Mouse (Mus musculus): ENCODE measurements around the gene Suclg1.
A peak's percentile ranks its signal among the peaks of the same experiment; 100 is the strongest.

Suclg1 gene

DNA sequence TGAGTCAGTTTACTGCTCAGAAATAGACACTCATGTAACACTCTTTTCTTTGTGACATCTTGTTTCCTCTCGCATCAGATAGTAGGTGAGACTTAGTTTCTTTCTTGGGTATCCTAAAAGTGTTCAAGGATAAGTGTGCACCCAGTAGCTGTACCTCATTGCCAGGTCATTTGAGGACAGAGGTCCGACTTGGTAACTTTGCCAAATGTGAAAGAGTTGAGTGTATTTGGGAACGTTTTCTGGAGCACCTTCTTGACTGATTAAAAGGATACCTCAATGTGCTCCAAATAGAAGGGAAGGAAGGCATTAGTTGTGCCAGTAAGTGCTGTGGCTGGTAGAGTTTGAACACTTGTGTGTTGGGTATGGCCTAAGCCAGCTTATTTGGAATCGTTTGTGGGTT is 1.7 kb downstream of the Suclg1 start:
- DNase-seq (ENCODE audit: low spot score in 2 of 2), result no peak

DNA sequence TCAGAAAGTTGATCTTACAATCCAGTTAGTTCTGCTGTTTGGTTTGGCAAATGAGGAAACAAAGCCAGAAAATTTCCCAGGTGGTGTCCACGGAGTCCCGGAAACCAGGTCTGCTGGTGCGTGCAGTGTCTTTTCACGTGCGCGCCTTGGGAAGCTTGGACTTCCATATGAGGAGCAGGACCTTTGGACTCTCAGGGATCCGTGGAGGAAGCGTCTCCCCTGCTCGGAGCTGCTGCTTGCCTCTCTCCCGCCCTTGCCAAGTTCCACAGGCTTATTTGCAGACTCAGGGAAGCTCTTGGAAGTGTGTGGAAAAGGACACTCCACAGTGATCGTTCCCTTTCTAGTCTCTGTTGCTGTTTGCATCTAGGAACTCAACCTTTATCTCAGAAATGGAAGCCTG is 3.2 kb downstream of the Suclg1 start:
- DNase-seq (ENCODE audit: low spot score in 2 of 2), result no peak

DNA sequence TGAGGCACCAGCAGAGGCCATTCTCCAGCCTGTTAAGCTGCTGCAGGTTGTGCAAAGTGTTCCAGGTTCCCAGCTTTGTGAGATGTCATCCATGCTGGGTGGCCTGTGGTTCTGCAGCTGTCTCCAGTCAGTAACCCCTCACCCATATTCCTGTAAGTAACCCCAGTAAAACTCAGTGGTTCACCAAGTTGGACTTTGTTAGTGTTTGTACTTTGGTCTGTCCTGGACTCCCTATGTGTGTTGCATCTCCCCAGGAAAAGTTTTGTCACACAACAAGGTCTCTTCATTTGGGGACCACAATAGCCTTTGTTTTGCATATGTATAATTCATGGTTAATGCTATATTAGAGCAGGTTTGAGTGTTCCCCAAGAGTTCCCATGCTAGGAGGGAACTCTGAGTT is 4.2 kb downstream of the Suclg1 start:
- no peak for DNase-seq (ENCODE audit: low spot score in 2 of 2)

DNA sequence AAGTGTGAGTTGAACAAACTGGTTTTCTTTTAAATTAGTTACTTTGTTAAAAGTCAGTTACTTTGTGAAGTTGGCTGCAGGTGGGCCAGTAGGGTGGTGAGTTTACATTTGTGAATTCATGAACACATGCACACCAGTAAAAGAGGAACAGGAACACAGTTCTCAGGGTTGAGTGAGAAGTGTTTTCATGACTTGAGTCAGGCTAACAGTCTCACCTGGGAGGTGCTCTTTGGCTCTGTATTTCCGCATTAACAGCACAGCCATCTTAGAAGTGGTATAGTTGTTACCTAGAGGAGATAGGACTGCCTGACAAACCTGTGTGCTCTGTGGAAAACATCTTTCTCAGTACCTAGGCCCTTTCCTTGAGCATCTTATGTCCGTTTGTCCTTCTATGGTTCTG is 4.8 kb downstream of the Suclg1 start:
- DNase-seq (ENCODE audit: low spot score in 2 of 2), result no peak

DNA sequence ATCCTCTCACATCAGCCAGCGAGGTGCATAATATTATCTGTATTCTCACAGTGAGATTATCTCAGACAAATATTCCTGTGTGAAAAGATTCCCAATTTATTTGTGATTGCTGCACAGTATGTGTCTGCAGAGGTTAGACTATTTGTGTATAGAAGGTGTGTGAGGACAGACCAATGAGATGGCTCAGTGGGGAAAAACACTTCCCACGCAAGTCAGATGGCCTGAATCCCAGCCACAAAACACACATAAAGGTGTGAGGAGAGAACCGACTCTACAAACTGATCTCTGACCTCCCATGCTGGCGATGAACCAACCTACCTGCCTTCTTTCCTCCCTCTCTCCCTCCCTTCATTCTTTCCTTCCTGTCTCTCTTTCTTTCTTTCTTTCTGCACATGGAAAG is 5.4 kb downstream of the Suclg1 start:
- DNase-seq (ENCODE audit: low spot score in 2 of 2), result no peak

DNA sequence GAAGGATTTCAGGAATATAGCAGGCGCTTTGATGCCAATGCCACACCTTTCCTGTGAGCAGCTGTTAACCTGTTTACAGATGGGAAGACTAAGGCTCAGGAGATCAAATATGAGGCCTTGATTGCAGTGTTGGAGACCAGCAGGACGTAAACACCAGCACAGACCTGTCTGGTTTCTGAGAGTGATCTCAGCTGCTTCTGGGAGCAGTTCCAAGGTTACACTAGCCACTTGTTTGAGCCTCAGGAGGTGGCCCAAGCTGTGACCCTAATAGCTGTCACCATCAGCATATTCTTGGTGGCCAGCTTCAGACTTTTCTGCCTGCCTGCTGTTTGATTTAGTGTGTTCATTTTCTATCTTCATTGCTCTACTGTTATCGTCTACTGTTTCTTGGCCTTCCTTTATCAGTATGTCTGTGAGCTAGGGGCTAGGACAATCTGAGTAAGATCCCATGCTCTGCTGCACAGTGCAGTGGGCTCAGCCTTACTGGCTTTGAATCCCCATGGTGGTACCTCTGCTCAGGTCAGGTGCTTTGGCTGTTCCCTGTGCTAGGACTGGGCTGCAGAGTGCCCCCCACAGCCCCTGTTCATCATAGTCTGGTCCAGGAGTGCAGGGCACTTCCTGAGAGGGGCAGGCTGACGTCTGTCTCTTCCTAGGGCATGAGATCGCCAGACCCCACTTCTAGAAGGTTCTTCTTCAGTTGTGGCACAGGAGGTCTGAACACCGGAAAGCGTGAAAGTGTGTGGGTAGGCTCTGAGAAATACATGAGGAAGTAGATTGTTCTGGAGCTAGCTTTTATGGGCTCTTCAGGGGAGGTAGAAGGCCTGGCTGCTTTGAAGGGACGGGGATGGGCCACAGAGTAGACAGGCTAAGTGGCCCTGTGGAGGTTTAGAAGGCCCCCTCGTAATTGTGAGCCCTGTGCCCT is 6.4 kb downstream of the Suclg1 start:
- DNase-seq (ENCODE audit: low spot score in 2 of 2), result no peak

DNA sequence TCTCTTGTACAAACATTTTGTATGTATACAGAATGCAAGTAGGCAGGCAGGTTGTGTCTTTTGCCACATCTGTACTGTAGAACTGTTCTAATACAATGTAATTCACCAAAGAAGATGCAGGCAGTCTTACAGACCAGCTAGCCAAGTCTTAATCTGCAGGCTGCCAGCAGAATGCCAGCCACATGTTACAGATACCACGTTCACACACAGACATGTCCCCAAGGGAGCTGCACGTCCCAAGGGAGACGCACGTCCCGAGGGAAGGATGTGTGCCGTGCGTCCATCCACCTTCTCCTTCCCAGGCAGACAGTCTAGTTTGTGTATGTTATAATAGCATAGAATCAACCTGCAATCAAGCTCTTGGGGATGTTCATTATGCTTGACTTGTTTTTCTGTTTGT is 8.9 kb downstream of the Suclg1 start:
- DNase-seq (ENCODE audit: low spot score in 2 of 2), result no peak

DNA sequence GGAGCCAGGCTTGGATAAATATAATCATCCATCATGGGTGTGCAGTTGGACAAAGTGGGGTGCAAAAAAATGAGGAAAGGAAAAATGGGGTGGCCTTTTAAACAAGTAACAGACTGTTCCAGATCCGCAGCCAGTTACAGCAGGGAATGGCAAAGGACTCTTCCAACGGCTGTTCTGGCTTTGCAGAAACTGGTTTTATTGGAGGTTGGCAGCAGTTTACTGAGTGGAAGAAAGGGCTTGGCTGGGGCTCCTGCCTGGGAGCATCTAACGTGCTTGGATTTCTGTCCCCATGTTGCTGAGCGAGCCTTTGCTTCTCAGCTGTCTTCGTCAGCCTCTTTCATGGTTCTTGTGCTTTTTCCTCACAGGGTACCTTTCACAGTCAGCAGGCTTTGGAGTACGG is 11.9 kb downstream of the Suclg1 start:
- peak in 1 of 2 experiments; percentile 20 for DNase-seq (ENCODE audit: low spot score in 2 of 2)

DNA sequence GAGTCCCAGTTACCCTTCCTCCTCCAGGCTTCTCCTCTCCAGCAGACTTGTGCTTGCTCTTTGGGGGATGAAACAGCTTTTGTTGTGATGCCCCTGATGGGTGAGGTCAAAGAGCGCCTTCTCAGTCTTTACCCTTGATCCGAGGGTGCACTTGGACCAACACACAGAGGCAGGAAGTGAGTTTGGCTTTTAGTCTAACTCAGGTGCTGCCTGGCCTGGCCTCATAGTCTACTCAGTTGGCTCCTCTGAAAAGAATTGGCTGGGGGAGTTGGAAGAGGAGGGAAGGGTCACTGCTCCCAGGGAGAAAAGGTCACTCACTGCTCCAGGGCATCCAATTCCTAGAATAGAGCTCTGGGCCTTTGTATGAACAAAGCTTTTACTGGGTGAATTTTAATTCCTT is 16.6 kb downstream of the Suclg1 start:
- no peak for DNase-seq (ENCODE audit: low spot score in 2 of 2)

DNA sequence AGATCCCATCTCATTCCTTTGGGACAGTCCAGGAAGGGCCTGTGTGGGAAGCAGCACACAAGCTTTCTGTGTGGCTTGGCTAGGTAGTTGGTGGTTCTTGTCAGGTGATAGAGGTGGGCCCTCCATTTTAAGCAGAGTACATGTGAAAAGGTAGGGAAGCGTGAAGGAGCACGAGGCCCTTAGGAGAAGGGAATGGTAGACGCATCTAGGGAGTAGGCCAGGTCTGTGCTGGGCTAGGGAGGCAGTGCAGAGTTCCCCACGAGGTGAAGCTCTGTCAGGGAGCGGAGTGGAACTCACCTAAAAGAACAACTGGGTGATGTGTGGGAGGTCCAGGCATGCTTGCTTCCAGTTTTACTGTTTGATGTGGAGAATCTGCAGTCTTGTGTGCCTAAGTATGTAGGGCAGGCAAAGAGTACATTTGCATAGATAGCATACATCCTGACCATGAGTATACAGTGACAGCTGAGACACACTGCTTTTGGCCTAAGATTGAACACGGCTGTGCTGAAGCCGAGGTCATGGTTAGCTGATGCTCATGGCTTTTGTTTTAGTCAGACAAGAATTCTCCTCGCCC is 19.6 kb downstream of the Suclg1 start:
- no peak for DNase-seq (ENCODE audit: low spot score in 2 of 2)

DNA sequence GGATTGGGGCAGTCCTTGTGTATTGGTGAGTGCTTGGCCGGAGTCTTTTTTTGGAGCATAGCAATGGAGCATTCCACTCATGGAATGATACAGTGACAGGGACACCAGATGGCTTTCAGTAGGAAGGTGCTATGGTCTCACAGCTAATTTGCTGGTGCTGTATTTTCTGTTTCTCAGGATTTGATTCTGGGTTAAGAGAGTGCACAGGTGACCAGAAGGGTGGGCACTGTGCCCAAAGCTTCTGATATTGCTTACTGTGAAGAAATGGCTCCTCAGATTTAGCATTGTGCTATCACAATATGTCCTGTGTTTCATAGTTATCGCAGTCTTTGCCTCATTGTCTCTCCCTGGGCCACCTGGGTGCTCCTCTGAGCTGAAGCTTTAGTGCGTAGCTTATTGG is 21.2 kb downstream of the Suclg1 start:
- no peak for DNase-seq (ENCODE audit: low spot score in 2 of 2)

DNA sequence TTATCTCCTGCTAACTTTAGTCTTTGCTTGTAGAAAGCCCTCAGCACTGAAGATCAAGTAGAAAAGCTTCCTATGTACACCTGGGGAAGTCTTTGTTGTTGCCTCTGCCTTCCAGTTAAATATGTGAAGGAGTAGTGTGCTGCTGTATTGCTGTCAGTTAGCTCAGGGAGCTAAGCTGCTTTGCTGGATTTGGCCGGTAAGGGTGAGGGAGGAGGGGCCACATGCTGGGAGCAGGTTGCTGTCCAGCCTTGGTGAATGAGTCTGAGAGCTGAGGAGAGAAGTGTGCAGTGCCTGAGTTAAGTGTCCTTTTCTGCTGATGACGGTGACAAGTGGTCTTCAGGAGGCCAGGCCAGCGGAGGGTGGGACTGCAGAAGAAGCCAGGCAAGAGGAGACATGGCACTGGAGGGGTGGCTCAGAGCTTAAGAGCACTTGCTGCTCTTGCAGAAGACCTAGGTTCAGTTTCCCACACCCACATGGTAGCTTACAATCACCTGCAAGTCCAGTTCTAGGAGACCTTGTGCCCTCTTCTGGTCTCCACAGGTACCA is 23.4 kb downstream of the Suclg1 start:
- DNase-seq (ENCODE audit: low spot score in 2 of 2), result no peak

DNA sequence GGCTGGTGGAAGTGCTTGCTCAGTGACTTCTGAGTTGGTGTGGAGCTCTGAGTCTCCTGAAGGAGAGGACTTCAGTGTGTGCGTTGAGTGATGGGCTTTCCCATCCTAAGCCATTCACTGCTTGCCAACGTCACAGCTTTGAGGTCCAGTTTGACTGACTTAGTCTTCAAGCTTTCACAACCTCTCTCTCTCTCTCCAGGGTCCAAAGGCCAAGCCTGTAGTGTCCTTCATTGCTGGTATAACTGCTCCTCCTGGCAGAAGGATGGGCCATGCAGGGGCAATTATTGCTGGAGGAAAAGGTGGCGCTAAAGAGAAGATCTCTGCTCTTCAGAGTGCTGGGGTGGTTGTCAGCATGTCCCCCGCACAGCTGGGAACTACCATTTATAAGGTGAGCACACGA is 26.8 kb downstream of the Suclg1 start:
- no peak for DNase-seq (ENCODE audit: low spot score in 2 of 2)

DNA sequence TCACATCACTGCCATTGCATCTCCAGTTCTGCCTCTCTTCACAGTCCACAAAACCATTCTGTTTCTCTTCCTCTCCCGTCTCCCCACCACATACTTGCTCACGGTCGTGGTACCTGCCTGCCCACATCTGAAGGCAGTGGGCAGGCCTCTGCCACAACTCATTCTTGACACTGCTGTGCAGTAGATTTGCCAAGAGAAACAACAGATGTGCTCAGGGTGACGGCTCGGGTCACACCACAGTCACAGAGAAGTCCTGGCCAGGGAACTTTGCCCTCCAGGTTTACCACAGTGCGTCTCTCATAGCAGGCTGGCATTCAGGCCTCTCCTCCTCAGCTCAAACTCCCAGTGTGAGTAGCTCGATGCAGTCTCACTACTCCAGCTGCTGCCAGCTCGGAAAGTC is 31.5 kb downstream of the Suclg1 start:
- DNase-seq (ENCODE audit: low spot score in 2 of 2), result no peak

DNA sequence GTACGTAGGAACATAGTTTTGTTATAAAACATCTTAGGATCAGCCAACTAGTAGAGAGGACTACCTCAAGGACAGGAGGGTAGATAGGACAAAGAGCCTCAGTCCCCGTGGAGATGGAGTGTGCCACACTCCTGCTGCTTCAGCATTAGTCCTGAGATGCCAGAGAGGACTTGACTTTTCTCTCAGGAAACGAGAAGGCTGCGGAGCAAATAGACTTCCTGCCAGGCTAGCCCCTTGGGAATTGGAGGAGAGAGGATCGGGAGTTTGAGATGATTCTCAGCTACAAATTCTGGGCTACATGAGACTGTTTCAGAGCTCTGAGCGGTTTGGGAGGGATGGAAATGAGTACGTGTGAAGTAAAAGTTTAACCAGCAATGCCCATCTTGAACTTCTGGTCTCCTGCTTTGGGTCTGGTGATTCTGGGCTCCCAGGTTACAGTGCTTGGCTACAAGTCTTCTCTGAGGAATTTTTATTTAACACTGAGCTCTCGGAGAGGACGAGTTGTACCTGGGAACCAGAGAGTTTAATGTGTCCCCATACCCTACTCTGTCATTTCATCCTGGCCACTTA is 32.4 kb downstream of the Suclg1 start:
- DNase-seq (ENCODE audit: low spot score in 2 of 2), result no peak

DNA sequence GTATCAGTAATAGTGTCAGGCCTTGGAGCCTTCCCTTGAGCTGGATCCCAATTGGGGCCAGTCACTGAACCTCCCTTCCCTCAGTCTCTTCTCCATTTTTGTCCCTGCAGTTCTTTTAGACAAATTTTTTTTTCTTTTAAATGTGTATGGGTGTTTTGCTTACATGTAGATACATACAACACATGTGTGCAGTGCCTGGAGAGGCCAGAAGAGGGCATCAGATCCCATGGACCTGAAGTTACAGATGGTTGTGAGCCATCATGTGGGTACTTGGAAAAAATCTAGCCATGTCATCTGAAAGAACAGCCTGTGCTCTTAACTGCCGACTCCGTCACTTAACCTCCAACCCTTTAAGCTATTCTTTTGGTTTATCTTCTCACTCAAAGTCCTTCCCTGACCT is 38.1 kb downstream of the Suclg1 start:
- DNase-seq (ENCODE audit: low spot score in 2 of 2), result no peak

DNA sequence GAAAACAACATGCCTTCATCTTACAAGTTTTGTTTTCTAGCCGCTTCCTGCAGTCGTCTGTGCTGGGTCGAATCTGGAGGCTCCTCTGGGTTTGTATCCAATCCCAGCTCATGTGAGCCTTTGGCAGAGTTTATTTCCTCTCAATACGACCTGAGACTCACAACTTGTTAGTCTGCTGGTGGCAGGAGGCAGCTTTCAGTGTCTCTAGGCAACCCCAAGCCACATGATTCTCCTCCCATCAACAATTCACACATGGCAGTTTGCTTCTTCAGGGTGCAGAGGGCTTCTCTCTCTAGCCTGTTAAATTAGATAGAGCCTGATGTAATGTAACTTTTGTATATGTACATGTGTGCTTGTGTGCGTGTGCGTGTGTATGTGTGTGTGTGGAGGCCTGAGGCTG is 58.7 kb downstream of the Suclg1 start:
- DNase-seq (ENCODE audit: low spot score in 2 of 2), result no peak

DNA sequence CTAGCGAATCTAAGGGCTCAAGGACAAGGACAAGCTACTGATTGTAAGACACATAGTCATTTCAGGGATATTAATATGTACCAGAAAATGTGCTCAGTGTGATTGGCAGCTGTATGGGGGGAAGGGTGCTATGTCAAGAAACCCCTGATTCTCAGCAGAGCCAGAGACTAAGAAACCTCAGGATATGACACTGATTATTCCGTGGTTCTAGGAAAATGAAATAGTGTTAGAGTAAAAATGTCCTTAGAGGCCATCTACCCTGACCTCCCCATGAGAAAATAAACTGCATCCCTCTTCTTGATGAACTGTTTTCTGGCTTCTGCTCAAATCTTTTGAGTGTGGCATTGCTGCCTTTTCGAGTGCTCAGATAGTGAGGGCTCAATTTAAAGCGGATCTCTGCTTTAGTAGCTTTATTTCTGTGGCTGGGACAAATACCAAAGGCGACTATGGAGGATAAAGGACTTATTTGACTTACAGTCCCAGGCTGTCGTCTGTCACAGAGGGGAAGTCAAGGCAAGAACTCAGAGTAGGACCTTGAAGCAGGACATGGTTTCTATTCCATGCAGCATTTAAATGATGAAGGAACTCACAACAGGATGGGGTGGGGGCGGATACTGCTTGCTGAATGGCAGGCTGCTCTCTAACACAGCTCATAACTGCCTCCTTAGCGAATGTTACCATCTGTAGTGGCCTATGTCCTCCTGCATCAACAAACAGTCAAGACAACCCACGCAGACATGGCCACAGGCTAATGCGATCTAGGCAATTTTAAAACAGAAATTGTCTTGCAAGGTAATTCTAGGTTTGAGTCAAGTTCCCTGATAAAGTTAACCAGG is 60.7 kb downstream of the Suclg1 start:
- no peak for DNase-seq (ENCODE audit: low spot score in 2 of 2)

DNA sequence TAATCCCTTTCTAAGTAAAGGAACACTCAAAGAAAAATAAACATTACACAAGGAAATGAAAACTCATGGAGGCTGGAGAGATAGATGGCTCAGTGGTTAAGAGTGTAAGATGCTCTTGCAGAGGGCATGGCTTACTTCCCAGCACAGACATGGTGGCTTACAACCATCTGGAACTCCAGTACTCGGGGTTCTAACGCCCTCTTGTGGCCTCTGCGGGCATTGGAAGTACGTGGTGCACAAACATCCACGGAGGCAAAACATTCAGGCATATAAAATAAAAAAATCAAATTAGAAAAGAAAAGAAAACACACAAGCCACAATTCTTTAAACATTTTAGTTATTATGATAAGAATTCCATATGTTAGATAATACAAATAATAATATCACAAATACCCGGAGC is 63.2 kb downstream of the Suclg1 start:
- DNase-seq (ENCODE audit: low spot score in 2 of 2), result no peak

DNA sequence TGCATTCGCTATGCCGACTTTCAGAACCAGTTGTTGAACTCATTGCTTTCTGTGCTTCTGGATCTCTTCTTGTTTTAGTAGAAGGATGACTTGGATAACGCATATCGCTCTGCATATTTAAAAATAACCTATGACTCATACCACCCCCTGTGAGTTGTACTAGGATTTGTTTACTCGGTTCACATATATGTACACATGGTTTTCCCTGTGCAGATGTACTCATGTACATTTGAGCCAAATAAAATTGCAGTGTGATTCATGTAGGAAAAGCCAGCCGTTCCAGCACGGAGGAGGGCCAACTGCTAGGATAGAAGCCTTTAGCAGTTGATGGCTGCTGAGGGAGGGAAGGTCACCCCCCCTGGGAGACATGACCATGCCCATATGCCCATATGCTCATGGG is 63.6 kb downstream of the Suclg1 start:
- DNase-seq (ENCODE audit: low spot score in 2 of 2), result no peak

DNA sequence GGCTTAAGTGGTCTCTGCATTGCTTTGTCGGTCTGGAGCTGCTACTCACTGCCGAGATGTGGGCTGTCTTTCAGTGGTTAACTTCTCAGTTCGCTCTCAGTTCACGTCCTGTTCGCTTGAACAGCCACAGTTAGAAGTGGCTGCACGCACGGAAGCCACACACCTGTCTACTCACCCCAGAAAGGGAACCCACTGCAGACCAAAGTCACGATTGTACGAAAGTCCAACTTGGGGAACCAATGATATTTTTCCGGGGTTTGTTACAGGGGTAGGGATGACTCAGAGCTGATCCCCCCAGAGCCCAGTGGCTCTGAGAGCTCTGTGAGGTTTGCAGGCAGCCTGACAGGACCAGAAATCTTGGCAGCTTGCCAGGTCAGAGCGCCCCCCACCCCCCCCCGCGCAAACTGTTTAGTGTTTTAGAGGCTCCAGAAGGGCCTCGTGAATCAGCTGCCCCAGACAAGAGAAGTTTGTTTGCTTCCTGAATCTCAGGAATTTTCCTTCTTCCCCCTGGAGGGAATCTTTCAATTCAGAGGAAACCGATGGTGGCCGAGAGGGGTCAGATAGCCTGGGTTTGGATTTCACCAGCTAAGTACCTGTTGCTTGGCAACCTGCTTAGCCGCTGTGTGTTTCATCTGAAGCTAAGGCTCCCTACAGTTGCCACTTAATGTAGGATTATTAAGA is 66.9 kb downstream of the Suclg1 start:
- peak; percentile 41 to 56 for DNase-seq (ENCODE audit: low spot score in 2 of 2)

All from right cerebral cortex, adult 2 months (tissue).